Mouse (Mus musculus): Measurements from ENCODE around the gene Ccdc124. TPM values are rescaled to one million over a fixed set of nuclear protein-coding genes. Genes with fewer than 3 reads are reported as not detected.
"Not testable (repeated sequence)": the region's sequence is repeated elsewhere in the genome, so short reads cannot be mapped to it uniquely, and the experiment has no call there.

Ccdc124 gene
- polyA plus RNA-seq, 1 experiment = 185 TPM

DNA sequence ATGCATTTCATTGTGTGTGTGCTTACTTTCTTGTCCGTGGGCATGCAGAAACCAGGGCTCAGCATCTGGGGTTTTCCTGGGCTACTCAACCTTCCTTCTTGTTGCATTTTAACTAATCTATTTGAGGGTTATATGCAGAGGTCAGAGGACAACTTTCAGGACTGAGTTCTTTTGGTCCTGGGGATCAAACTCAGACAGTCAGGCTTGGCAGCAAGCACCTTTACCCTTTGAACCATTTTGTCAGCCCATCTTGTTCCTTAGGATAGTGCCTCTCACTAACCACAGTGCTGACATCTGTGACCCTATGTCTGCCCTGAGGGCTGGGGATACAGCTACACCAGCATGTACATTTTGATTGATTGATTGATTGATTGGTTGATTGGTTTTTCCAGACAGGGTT lies 45.9 kb downstream of the Ccdc124 start:
- no peak for DNase-seq (ENCODE audit: extremely low spot score in 1 of 2, low spot score in 1 of 2)

DNA sequence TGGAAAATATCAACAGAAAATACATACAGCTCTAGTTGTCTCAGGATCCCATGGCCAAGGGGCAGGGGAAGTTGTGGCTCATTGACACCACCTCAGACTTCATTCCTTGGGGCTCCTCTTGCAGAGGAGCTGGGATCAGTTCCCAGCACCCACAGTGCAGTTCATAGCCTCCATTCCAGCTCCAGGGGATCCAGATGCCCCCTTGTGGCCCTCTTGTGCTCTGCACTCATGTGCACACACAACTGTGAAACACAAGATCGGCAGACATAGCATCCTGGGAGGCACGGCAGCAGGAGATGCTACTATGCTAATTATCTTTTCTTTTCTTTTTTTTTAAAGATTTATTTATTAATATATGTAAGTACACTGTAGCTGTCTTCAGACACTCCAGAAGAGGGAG lies 46.7 kb downstream of the Ccdc124 start:
- no peak for DNase-seq (ENCODE audit: extremely low spot score in 1 of 2, low spot score in 1 of 2)

DNA sequence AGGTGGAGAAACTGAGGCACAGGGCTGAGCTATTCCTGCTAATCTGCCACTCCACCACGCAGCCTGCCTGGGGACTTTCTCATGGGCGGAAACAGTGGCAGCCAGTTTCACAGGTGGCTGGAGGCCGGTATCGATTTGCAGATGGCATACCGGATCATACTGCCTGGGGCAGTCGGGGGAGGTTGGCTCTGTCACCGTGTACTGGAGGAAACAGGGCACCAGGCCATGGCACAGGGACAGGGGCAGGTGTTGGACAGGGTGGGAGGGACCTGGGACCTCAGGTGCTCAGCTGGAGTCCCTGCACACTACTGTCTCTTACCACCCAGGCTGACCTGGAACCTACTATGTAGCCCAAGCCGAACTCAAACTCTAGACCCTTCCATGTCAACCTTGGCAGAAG lies 47.9 kb downstream of the Ccdc124 start:
- DNase-seq (ENCODE audit: extremely low spot score in 1 of 2, low spot score in 1 of 2) = no peak

DNA sequence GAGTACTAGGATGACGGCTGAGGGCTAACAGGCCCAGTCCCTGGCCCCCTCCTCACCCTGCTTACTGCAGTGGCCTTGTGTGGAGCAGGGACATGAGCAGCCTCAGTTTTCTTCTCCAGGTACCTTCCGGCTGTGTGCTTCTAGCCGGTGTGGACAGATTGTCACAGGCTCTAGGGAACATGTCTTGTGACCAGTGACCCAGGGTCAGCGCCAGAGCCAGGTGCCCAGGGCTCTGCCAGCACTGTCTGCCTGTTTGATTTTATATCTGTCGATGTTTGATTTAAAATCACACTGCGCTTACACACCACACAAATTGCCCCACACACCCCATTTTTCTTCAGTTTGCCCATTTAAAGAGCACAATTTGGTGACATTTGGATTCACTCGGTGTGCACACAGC lies 49.9 kb downstream of the Ccdc124 start:
- no peak for DNase-seq (ENCODE audit: extremely low spot score in 1 of 2, low spot score in 1 of 2)

DNA sequence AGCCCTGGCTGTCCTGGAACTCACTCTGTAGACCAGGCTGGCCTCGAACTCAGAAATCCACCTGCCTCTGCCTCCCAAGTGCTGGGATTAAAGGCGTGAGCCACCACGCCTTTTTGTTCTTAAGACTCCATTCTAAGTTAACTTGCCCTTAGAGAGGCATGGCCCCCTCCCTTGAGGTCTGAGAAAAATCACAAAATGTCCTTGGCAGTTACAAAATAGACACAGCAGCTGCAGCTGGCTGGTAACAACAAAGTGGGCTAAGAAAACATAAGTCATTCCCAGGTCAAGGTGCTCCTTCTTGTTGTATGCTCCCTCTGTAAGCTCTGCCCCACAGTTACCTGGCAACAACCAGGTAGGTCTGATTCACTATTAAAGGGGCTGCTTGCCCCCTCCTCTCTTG lies 51.1 kb downstream of the Ccdc124 start:
- not testable (repeated sequence) for DNase-seq (ENCODE audit: extremely low spot score in 1 of 2, low spot score in 1 of 2)

DNA sequence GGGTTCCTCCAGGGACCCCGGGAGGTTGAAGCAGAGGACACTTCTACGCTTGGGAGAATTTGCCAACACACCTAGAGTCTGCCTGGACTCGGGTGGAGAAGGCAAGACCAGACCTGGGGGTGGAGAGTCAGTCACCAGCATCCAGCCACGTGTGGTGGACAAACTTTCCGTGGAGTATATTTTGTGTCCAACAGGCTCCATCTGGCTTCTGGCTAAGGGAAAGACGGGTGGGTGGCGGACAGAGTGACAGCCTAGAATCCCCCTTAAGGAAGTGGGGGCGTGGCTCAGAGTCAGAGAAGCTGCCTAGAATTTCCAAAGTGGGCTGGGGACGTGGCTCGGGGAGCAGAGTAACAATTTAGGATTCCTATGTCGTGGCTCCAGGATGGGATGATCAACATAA lies 51.7 kb downstream of the Ccdc124 start:
- peak in 1 of 2 experiments; percentile 55 for DNase-seq (ENCODE audit: extremely low spot score in 1 of 2, low spot score in 1 of 2)

DNA sequence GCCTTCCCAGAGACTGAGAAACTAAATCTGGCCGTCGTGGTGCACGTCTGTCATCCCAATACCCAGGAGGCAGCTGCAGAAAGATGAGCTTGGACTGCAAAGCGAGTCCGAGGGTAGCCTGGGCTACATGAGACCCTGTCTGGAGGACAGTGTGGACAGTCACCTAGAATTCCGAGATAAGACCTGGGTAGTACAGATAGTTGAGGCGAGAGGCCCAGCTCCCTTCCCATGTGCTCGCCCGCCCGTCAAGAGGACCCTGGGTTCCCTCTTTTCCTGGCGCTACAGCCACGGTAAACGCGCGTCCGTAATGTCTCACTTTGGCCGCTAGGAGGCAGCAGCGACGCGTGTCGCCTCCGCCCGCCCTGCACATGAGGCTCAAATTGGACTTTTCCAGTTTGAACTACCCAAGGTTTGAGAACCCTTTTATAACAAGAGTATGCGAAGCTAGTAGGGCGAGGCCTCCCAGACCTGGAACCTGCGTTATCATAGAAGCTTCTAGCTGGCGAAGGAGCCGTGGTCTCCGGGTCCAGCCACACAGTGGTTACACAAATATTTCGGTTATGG lies 52.3 kb downstream of the Ccdc124 start:
- DNase-seq (ENCODE audit: extremely low spot score in 1 of 2, low spot score in 1 of 2) = peak in 1 of 2 experiments; percentile 75

DNA sequence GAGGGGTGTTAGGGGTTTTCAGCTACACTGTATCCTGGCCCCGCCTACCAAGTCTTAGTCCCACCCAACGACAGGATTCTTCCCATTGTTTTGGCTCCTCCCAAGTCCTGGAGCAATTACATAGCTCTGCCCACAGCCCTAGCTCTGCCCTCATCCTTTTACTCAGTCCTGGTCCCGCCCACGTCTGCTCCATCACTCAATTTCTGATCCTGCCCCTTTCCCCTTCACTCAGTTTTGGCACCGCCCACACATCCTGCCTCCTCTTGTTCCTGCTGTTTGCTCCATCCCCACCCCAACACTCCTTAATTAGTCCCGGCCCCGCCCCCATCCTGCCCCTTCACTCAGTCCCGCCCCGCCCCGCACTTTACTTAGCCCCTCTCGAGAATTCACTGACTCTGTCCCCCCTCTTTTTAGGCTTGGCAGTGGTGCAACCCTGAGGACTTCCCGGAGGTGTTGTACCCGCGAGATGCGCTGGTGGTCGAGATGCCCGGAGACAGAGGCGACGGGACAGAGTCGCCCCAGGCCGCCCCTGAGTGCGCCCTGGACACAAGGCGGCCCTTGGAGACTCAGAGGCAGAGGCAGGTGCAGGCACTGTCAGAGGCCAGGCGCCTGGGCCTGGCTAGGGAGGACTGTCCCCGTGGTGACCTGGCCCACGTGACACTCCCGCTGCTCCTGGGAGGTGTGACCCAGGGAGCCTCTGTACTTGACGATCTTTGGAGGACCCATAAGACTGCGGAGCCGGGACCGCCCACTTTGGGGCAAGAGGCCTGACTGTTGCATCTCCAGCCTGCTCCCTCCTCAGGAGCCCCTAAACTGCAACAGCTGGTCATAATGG lies 53.4 kb downstream of the Ccdc124 start:
- no peak for DNase-seq (ENCODE audit: extremely low spot score in 1 of 2, low spot score in 1 of 2)

Other genes starting within 250 kb of the Ccdc124 start
- 0.15 and 0.20 TPM in 2 replicates for gene Gdf15, start 241.5 kb downstream of the Ccdc124 start, polyA plus RNA-seq (2012; rRNA removed)
- gene Pgpep1, start 213.5 kb downstream of the Ccdc124 start, polyA plus RNA-seq (2012; rRNA removed) = 17.2 and 25.8 TPM in 2 replicates
- gene Lsm4, start 200.7 kb downstream of the Ccdc124 start, polyA plus RNA-seq (2012; rRNA removed) = 113 and 128 TPM in 2 replicates
- gene Jund, start 175.0 kb downstream of the Ccdc124 start, polyA plus RNA-seq (2012; rRNA removed) = 226 and 228 TPM in 2 replicates
- 0.32 and 0.40 TPM in 2 replicates for gene Iqcn, start 170.5 kb downstream of the Ccdc124 start, polyA plus RNA-seq (2012; rRNA removed)
- 0.12 TPM in 1 of 2 replicates, not detected in the other for gene Gm3336, start 155.4 kb downstream of the Ccdc124 start, polyA plus RNA-seq (2012; rRNA removed)
- 4.6 and 5.1 TPM in 2 replicates for gene Pde4c, start 150.2 kb downstream of the Ccdc124 start, polyA plus RNA-seq (2012; rRNA removed)
- gene Rab3a, start 119.3 kb downstream of the Ccdc124 start, polyA plus RNA-seq (2012; rRNA removed) = 1,054 and 1,113 TPM in 2 replicates
- 47.6 and 60.6 TPM in 2 replicates for gene Mpv17l2, start 113.0 kb downstream of the Ccdc124 start, polyA plus RNA-seq (2012; rRNA removed)
- 180 and 183 TPM in 2 replicates for gene Pik3r2, start 97.2 kb downstream of the Ccdc124 start, polyA plus RNA-seq (2012; rRNA removed)
- gene Mast3, start 68.9 kb downstream of the Ccdc124 start, polyA plus RNA-seq (2012; rRNA removed) = 178 and 202 TPM in 2 replicates
- 0.48 and 0.71 TPM in 2 replicates for gene Il12rb1, start 65.5 kb downstream of the Ccdc124 start, polyA plus RNA-seq (2012; rRNA removed)
- 24.6 and 27.8 TPM in 2 replicates for gene Arrdc2, start 34.2 kb downstream of the Ccdc124 start, polyA plus RNA-seq (2012; rRNA removed)
- 25.2 and 27.9 TPM in 2 replicates for gene Kcnn1, start 10.7 kb downstream of the Ccdc124 start, polyA plus RNA-seq (2012; rRNA removed)
- gene Slc5a5, start 18.8 kb upstream of the Ccdc124 start, polyA plus RNA-seq (2012; rRNA removed) = 9.9 and 12.3 TPM in 2 replicates
- 1,785 and 1,788 TPM in 2 replicates for gene Rpl18a, start 23.5 kb upstream of the Ccdc124 start, polyA plus RNA-seq (2012; rRNA removed)
- 64.9 and 66.1 TPM in 2 replicates for gene Map1s, start 32.0 kb upstream of the Ccdc124 start, polyA plus RNA-seq (2012; rRNA removed)

All from frontal cortex, adult 2 months (tissue).